Mouse (Mus musculus) spleen, adult 2 months (tissue): ENCODE measurements around the gene Habp2.

Experiments
- CTCF ChIP-seq: fragments of 200-500 bp; IDR thresholded peaks from 2 replicates; pipeline ENCODE4 v1.5.1; 2011; ENCODE audit warnings: mild to moderate bottlenecking, inconsistent platforms; ENCODE audit not compliant: insufficient read depth, insufficient read length, insufficient replicate concordance; ENCODE audit errors: extremely low read depth
- POLR2A ChIP-seq: fragments of 200-500 bp; IDR thresholded peaks from 2 replicates; pipeline ENCODE4 v1.6.1; 2011; ENCODE audit warnings: low read depth, low read length, inconsistent platforms

- TF ChIP-seq POLR2A (no peak), CTCF (no peak)
Observed at GRCm38 (mm10) chr19:56326243-56326855, 39.4 kb downstream of the Habp2 start.
